Mouse (Mus musculus) heart, embryonic 13.5 days (tissue): ENCODE measurements around the gene Sntg2. TPM values are rescaled to one million over a fixed set of nuclear protein-coding genes. Genes with fewer than 3 reads are reported as not detected.

Experiments
- ATAC-seq: fragments of 200-750 bp; cut with Nextera tagmentation; 2 replicates; pipeline ENCODE4 v1.8.0; 2017; ENCODE audit warnings: moderate TSS enrichment; ENCODE audit not compliant: insufficient number of reproducible peaks, low FRiP score, low TSS enrichment; ENCODE audit errors: extremely low read depth
- H3K27ac ChIP-seq: fragments of 300-500 bp; sonication (generic); replicated peaks from 2 replicates; pipeline ENCODE4 v1.5.1; 2015; ENCODE audit warnings: moderate library complexity, mild to moderate bottlenecking, inconsistent platforms
- H3K27me3 ChIP-seq: fragments of 300-500 bp; sonication (generic); replicated peaks from 2 replicates; pipeline ENCODE4 v1.6.1; 2015; ENCODE audit warnings: mild to moderate bottlenecking, inconsistent platforms
- H3K36me3 ChIP-seq: fragments of 300-500 bp; sonication (generic); 2 replicates; pipeline ENCODE4 v1.6.1; 2015; ENCODE audit warnings: mild to moderate bottlenecking, inconsistent platforms
- H3K4me1 ChIP-seq: fragments of 300-500 bp; sonication (generic); 2 replicates; pipeline ENCODE4 v1.6.1; 2015; ENCODE audit warnings: inconsistent platforms
- H3K4me2 ChIP-seq: fragments of 300-500 bp; sonication (generic); 2 replicates; pipeline ENCODE4 v1.6.1; 2015; ENCODE audit warnings: inconsistent platforms, mild to moderate bottlenecking, moderate library complexity
- H3K4me3 ChIP-seq: fragments of 300-500 bp; sonication (generic); 2 replicates; pipeline ENCODE4 v1.5.1; 2015; ENCODE audit warnings: moderate library complexity, mild to moderate bottlenecking, inconsistent platforms
- H3K9ac ChIP-seq: fragments of 300-500 bp; sonication (generic); 2 replicates; pipeline ENCODE4 v1.6.1; 2015; ENCODE audit warnings: inconsistent platforms, mild to moderate bottlenecking, moderate library complexity
- H3K9me3 ChIP-seq: fragments of 300-500 bp; sonication (generic); 2 replicates; pipeline ENCODE4 v1.6.1; 2016; ENCODE audit warnings: inconsistent platforms
- WGBS: fragments of 180-500 bp; shearing (Covaris S2); methylation state at CpG from one replicate; pipeline ENCODE4 v1.1.7; 2015; ENCODE audit warnings: mixed read lengths; 5-methylcytosine and 5-hydroxymethylcytosine counted together
- polyA plus RNA-seq: library from polyadenylated mRNA; unstranded; fragments of >200 nt; fragmentation: Nextera tagmentation; extraction: Ambion mirVana; gene quantifications from 2 replicates; pipeline ENCODE4 v1.2.1, GENCODE M21; 2015

The Sntg2 gene
- polyA plus RNA-seq, 1 experiment from 2014 or later: 4.6 TPM

GRCm38 (mm10) chr12:30272242-30272985, 100.8 kb downstream of the Sntg2 start:
- ATAC-seq: no peak
- Histone ChIP-seq H3K9me3 (no peaks in the 10 kb centered on the region), H3K4me2 (no peak overlapping the region), H3K9ac (no peak overlapping the region), H3K4me1 (peaks cover 7% of the 10 kb centered on the region), H3K36me3 (no peaks in the 10 kb centered on the region), H3K4me3 (no peak overlapping the region), H3K27ac (no peak overlapping the region), H3K27me3 (no peaks in the 10 kb centered on the region)
- WGBS: 67% methylated on average over 8 of the region's 8 CpGs

- ATAC-seq: no peak
- no peaks in the 10 kb centered on the region for H3K36me3 ChIP-seq
- 54% methylated on average over 5 of the region's 5 CpGs for WGBS
- H3K4me1 ChIP-seq: 0 out of 2 replicates have a peak, but pooled peaks cover 5% of the 10 kb centered on the region
- H3K27ac ChIP-seq: no peak overlapping the region
- no peaks in the 10 kb centered on the region for H3K9me3 ChIP-seq
- no peak overlapping the region for H3K4me2 ChIP-seq
- H3K4me3 ChIP-seq: no peak overlapping the region
- H3K9ac ChIP-seq: no peak overlapping the region
- H3K27me3 ChIP-seq: 0 out of 2 replicates have a peak, but pooled peaks cover 3% of the 10 kb centered on the region
Measured at GRCm38 (mm10) chr12:30264206-30264605, 109.0 kb downstream of the Sntg2 start.

- Histone ChIP-seq H3K36me3 (no peaks in the 10 kb centered on the region), H3K27ac (no peak overlapping the region), H3K9me3 (no peaks in the 10 kb centered on the region), H3K4me3 (no peak overlapping the region), H3K4me1 (0 out of 2 replicates have a peak, but pooled peaks cover 5% of the 10 kb centered on the region), H3K27me3 (0 out of 2 replicates have a peak, but pooled peaks cover 3% of the 10 kb centered on the region), H3K9ac (no peak overlapping the region), H3K4me2 (no peak overlapping the region)
- no peak for ATAC-seq
- WGBS: 33% methylated on average over 2 of the region's 2 CpGs
Measured at GRCm38 (mm10) chr12:30261187-30261586, 112.0 kb downstream of the Sntg2 start.

- H3K9me3 ChIP-seq: no peaks in the 10 kb centered on the region
- 0 out of 2 replicates have a peak, but pooled peaks cover 5% of the 10 kb centered on the region for H3K4me1 ChIP-seq
- ATAC-seq: no peak
- WGBS: 63% methylated on average over 2 of the region's 2 CpGs
- H3K9ac ChIP-seq: no peak overlapping the region
- H3K36me3 ChIP-seq: no peaks in the 10 kb centered on the region
- no peak overlapping the region for H3K27ac ChIP-seq
- no peak overlapping the region for H3K4me2 ChIP-seq
- no peak overlapping the region for H3K4me3 ChIP-seq
- 0 out of 2 replicates have a peak, but pooled peaks cover under 1% of the 10 kb centered on the region for H3K27me3 ChIP-seq
Measured at GRCm38 (mm10) chr12:30258641-30259040, 114.5 kb downstream of the Sntg2 start.

GRCm38 (mm10) chr12:30257664-30258063, 115.5 kb downstream of the Sntg2 start:
- ATAC-seq: no peak
- H3K4me2 ChIP-seq: no peak overlapping the region
- no peaks in the 10 kb centered on the region for H3K36me3 ChIP-seq
- 81% methylated on average over 7 of the region's 7 CpGs for WGBS
- no peak overlapping the region for H3K27ac ChIP-seq
- no peaks in the 10 kb centered on the region for H3K9me3 ChIP-seq
- no peaks in the 10 kb centered on the region for H3K27me3 ChIP-seq
- H3K9ac ChIP-seq: no peak overlapping the region
- H3K4me3 ChIP-seq: no peak overlapping the region
- H3K4me1 ChIP-seq: 0 out of 2 replicates have a peak, but pooled peaks cover 5% of the 10 kb centered on the region

- Histone ChIP-seq H3K4me2 (no peak overlapping the region), H3K27me3 (no peaks in the 10 kb centered on the region), H3K36me3 (no peaks in the 10 kb centered on the region), H3K9ac (no peak overlapping the region), H3K9me3 (no peaks in the 10 kb centered on the region), H3K4me3 (no peak overlapping the region), H3K27ac (no peak overlapping the region), H3K4me1 (0 out of 2 replicates have a peak, but pooled peaks cover 5% of the 10 kb centered on the region)
- no peak for ATAC-seq
- WGBS: 72% methylated on average over 3 of the region's 3 CpGs
Measured at GRCm38 (mm10) chr12:30256207-30256606, 117.0 kb downstream of the Sntg2 start.

- Histone ChIP-seq H3K36me3 (no peaks in the 10 kb centered on the region), H3K4me1 (no peaks in the 10 kb centered on the region), H3K27ac (no peak overlapping the region), H3K4me2 (no peak overlapping the region), H3K9ac (no peak overlapping the region), H3K4me3 (no peak overlapping the region), H3K9me3 (no peaks in the 10 kb centered on the region), H3K27me3 (no peaks in the 10 kb centered on the region)
- WGBS: 87% methylated on average over 10 of the region's 10 CpGs
- no peak for ATAC-seq
Measured at GRCm38 (mm10) chr12:30254581-30254980, 118.6 kb downstream of the Sntg2 start.

- WGBS: 83% methylated on average over 4 of the region's 4 CpGs
- ATAC-seq: no peak
Measured at GRCm38 (mm10) chr12:30252381-30252780, 120.8 kb downstream of the Sntg2 start.

GRCm38 (mm10) chr12:30251283-30251829, 121.8 kb downstream of the Sntg2 start:
- H3K36me3 ChIP-seq: no peaks in the 10 kb centered on the region
- no peaks in the 10 kb centered on the region for H3K9me3 ChIP-seq
- H3K27me3 ChIP-seq: no peaks in the 10 kb centered on the region
- 80% methylated on average over 8 of the region's 8 CpGs for WGBS
- H3K4me1 ChIP-seq: no peaks in the 10 kb centered on the region
- no peak overlapping the region for H3K9ac ChIP-seq
- no peak overlapping the region for H3K4me2 ChIP-seq
- ATAC-seq: no peak
- no peak overlapping the region for H3K4me3 ChIP-seq
- H3K27ac ChIP-seq: no peak overlapping the region

More at GRCm38 (mm10) chr12:30252381-30252780, 120.8 kb downstream of the Sntg2 start:
- no peaks in the 10 kb centered on the region for H3K9me3 ChIP-seq
- no peak overlapping the region for H3K9ac ChIP-seq
- H3K4me2 ChIP-seq: no peak overlapping the region
- H3K4me3 ChIP-seq: no peak overlapping the region
- H3K27ac ChIP-seq: no peak overlapping the region
- H3K36me3 ChIP-seq: no peaks in the 10 kb centered on the region
- H3K27me3 ChIP-seq: no peaks in the 10 kb centered on the region
- no peaks in the 10 kb centered on the region for H3K4me1 ChIP-seq

- H3K4me3 ChIP-seq: no peak overlapping the region
- H3K36me3 ChIP-seq: no peaks in the 10 kb centered on the region
- WGBS: 87% methylated on average over 3 of the region's 3 CpGs
- no peak overlapping the region for H3K9ac ChIP-seq
- H3K27me3 ChIP-seq: no peaks in the 10 kb centered on the region
- ATAC-seq: no peak
- peaks cover 6% of the 10 kb centered on the region; the same call in 1 of the 2 replicates for H3K4me1 ChIP-seq
- no peak overlapping the region for H3K27ac ChIP-seq
- H3K9me3 ChIP-seq: no peaks in the 10 kb centered on the region
- no peak overlapping the region for H3K4me2 ChIP-seq
Measured at GRCm38 (mm10) chr12:30249068-30249467, 124.1 kb downstream of the Sntg2 start.

GRCm38 (mm10) chr12:30246286-30246945, 126.8 kb downstream of the Sntg2 start:
- Histone ChIP-seq H3K4me2 (no peak overlapping the region), H3K4me1 (peaks cover 6% of the 10 kb centered on the region; the same call in 1 of the 2 replicates), H3K9ac (no peak overlapping the region), H3K36me3 (no peaks in the 10 kb centered on the region), H3K27ac (no peak overlapping the region), H3K9me3 (no peaks in the 10 kb centered on the region), H3K4me3 (no peak overlapping the region), H3K27me3 (no peaks in the 10 kb centered on the region)
- no peak for ATAC-seq
- 68% methylated on average over 5 of the region's 5 CpGs for WGBS
